Mouse (Mus musculus) R1 (cell line): ENCODE data around the gene Trub2.

Source experiments
- DNase-seq: peaks from one replicate; pipeline ENCODE4 v3.0.0-alpha.2; 2018; ENCODE audit warnings: low read depth, low spot score

The Trub2 gene

GRCm38 (mm10) chr2:29787937-29788681 is at the start of gene Trub2:
TSS of gene Trub2 (minus strand) at chr2:29788502.
- DNase-seq: peak; percentile 91

- DNase-seq: peak; percentile 99
These were observed 47.1 kb upstream of the Trub2 start for GRCm38 (mm10) chr2:29835391-29835899.

GRCm38 (mm10) chr2:29833796-29834195 is 45.5 kb upstream of the Trub2 start:
- peak; percentile 63 for DNase-seq

GRCm38 (mm10) chr2:29831106-29831505 is 42.8 kb upstream of the Trub2 start:
- DNase-seq: no peak

GRCm38 (mm10) chr2:29827709-29828024 is 39.4 kb upstream of the Trub2 start:
- no peak for DNase-seq

- DNase-seq: peak; percentile 99
These were observed 38.8 kb upstream of the Trub2 start for GRCm38 (mm10) chr2:29826926-29827708.

- no peak for DNase-seq
These were observed 38.1 kb upstream of the Trub2 start for GRCm38 (mm10) chr2:29826318-29826925.

- DNase-seq: peak; percentile 99
These were observed 31.9 kb upstream of the Trub2 start, which contains the start of gene Urm1 for GRCm38 (mm10) chr2:29820025-29820817. TSS of gene Urm1 (plus strand) at chr2:29820075.

- no peak for DNase-seq
These were observed 31.1 kb upstream of the Trub2 start for GRCm38 (mm10) chr2:29819363-29819762.

GRCm38 (mm10) chr2:29817426-29818232 is 29.3 kb upstream of the Trub2 start:
- DNase-seq: peak; percentile 92

- no peak for DNase-seq
These were observed 27.5 kb upstream of the Trub2 start for GRCm38 (mm10) chr2:29815678-29816371.

- peak; percentile 67 for DNase-seq
These were observed 15.1 kb upstream of the Trub2 start for GRCm38 (mm10) chr2:29803400-29803831.

- no peak for DNase-seq
These were observed 14.5 kb upstream of the Trub2 start for GRCm38 (mm10) chr2:29802827-29803201.

GRCm38 (mm10) chr2:29802075-29802826 is 13.9 kb upstream of the Trub2 start, which contains the start of gene Slc27a4:
TSS of gene Slc27a4 (plus strand) at chr2:29802634.
- DNase-seq: peak; percentile 94

- no peak for DNase-seq
These were observed 4.6 kb upstream of the Trub2 start for GRCm38 (mm10) chr2:29792772-29793487.

GRCm38 (mm10) chr2:29787104-29787917 is 991 bp downstream of the Trub2 start, which contains the start of gene Coq4:
TSS of gene Coq4 (plus strand) at chr2:29787493.
- DNase-seq: peak; percentile 98

GRCm38 (mm10) chr2:29784290-29784689 is 4.0 kb downstream of the Trub2 start:
- no peak for DNase-seq
